Mouse (Mus musculus) midbrain, embryonic 14.5 days (tissue): ENCODE measurements at regions not wholly inside any gene's neighbourhood (a gene's known extent, or its start where the extent isn't known, plus 50 kb on each side); places are given as distances from the start of the nearest gene placed in this dataset.

Experiments
- ATAC-seq: fragments of 200-750 bp; cut with Nextera tagmentation; 2 replicates; pipeline ENCODE4 v1.8.0; 2017; ENCODE audit warnings: moderate number of reproducible peaks, moderate library complexity; ENCODE audit not compliant: low FRiP score, low TSS enrichment
- DNase-seq: peaks from one replicate; pipeline ENCODE4 v3.0.0-alpha.2; 2015
- H3K27ac ChIP-seq: fragments of 300-500 bp; sonication (generic); replicated peaks from 2 replicates; pipeline ENCODE4 v1.5.1; 2014; ENCODE audit warnings: mild to moderate bottlenecking, low read depth, low read length, moderate library complexity
- H3K27me3 ChIP-seq: fragments of 300-500 bp; sonication (generic); 2 replicates; pipeline ENCODE4 v1.6.1; 2014; ENCODE audit warnings: low read length, control low read depth, mixed read lengths; ENCODE audit not compliant: control insufficient read depth, insufficient read depth
- H3K36me3 ChIP-seq: fragments of 300-500 bp; sonication (generic); 2 replicates; pipeline ENCODE4 v1.6.1; 2014; ENCODE audit warnings: low read length, control low read depth; ENCODE audit not compliant: control insufficient read depth, insufficient read depth
- H3K4me1 ChIP-seq: fragments of 300-500 bp; sonication (generic); 2 replicates; pipeline ENCODE4 v1.6.1; 2014; ENCODE audit warnings: mild to moderate bottlenecking, antibody characterized with exemption, low read length, control low read depth; ENCODE audit not compliant: control insufficient read depth, insufficient read depth
- H3K4me2 ChIP-seq: fragments of 300-500 bp; sonication (generic); 2 replicates; pipeline ENCODE4 v1.6.1; 2014; ENCODE audit warnings: mild to moderate bottlenecking, low read length, moderate library complexity
- H3K4me3 ChIP-seq: fragments of 300-500 bp; sonication (generic); replicated peaks from 2 replicates; pipeline ENCODE4 v1.5.1; 2014; ENCODE audit warnings: low read depth, low read length
- H3K9ac ChIP-seq: fragments of 300-500 bp; sonication (generic); replicated peaks from 2 replicates; pipeline ENCODE4 v1.6.1; 2014; ENCODE audit warnings: mild to moderate bottlenecking, low read length, moderate library complexity
- H3K9me3 ChIP-seq: fragments of 300-500 bp; sonication (generic); 2 replicates; pipeline ENCODE4 v1.6.1; 2016; ENCODE audit warnings: low read length, control low read depth, mixed read lengths; ENCODE audit not compliant: control insufficient read depth
- WGBS: fragments of 180-500 bp; shearing (Covaris S2); extraction: QIAGEN DNeasy Blood & Tissue Kit; methylation state at CpG from one replicate; pipeline ENCODE4 v1.1.7; 2014; 5-methylcytosine and 5-hydroxymethylcytosine counted together

DNA sequence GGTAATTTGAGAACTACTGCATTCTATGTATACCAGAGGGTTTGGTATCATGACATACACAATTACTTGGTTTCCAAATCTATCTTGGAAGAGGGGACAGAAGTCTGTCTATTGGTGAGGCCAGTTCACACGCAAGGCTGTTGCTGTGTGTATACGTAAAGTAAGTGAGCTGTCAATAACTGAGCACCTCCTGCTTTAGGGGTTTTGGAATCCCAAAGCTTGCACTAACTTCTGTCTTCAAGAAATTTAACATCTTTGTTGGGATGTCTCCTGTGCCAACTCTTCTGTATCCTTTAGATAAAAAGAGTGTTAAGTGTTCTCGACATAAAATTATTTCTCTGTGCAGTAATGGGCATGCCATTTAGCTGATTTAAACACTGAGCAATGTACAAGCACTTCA, 572.1 kb downstream of the Plcl1 start:
- Histone ChIP-seq H3K9ac (no peak overlapping the region), H3K4me1 (no peaks in the 10 kb centered on the region), H3K27ac (no peak overlapping the region), H3K9me3 (no peaks in the 10 kb centered on the region), H3K4me3 (no peak overlapping the region), H3K4me2 (no peak overlapping the region), H3K36me3 (no peaks in the 10 kb centered on the region), H3K27me3 (no peaks in the 10 kb centered on the region)
- DNase-seq (no peak), ATAC-seq (no peak)
- 93% methylated on average over 3 of the region's 3 CpGs for WGBS

DNA sequence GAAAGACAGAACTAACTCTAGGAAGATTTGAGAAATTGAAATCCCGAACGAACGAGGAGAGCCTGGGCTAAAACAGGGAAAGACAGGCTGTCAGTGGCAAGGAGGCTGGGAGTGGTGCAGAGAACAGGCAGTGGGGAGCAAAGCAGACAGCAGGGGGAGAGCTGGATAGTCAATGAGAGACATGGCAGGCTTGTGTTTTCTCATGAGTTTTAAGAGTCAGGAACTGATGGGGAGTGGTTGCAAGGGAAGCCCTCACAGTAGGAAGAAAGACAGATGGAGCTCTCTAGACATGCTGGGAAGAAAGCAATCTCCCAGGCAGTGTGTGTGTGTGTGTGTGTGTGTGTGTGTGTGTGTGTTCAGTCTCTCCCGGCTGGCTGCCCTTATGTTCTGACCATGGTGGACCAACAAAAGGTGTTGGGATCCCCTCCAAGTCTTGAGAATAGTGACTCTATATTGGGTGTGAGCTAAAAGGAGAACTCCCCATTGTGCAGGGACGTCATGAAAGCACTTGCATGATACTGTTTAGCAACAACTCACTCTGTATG, 577.9 kb downstream of the Plcl1 start:
- H3K9ac ChIP-seq, result no peak overlapping the region
- no peaks in the 10 kb centered on the region for H3K9me3 ChIP-seq
- H3K4me2 ChIP-seq, result no peak overlapping the region
- no peaks in the 10 kb centered on the region for H3K36me3 ChIP-seq
- H3K4me3 ChIP-seq, result no peak overlapping the region
- no peak overlapping the region for H3K27ac ChIP-seq
- ATAC-seq (no peak), DNase-seq (no peak)
- WGBS, result 71% methylated on average over 5 of the region's 5 CpGs
- no peaks in the 10 kb centered on the region for H3K4me1 ChIP-seq
- no peaks in the 10 kb centered on the region for H3K27me3 ChIP-seq

DNA sequence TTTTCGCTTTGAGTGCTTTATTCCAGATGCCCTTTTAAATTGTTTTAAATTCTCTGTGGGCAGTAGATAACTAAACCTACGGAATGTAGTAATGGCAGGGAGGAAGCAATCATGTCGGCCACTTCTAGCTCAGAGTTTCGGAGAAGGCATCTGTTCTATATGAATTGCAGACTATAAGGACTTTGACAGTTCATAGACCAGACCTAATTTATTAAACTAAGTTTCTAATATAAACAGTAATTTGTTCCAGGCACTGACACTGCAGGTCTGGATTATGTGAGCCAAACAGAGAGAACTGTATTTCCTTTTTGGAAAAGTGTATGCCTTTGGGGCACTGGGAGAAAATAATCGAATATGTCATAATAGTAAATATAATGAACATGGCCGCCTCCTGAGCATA, 591.4 kb downstream of the Plcl1 start:
- H3K27me3 ChIP-seq, result no peaks in the 10 kb centered on the region
- no peak for ATAC-seq
- H3K36me3 ChIP-seq, result no peaks in the 10 kb centered on the region
- H3K4me3 ChIP-seq, result no peak overlapping the region
- H3K27ac ChIP-seq, result no peak overlapping the region
- no peaks in the 10 kb centered on the region for H3K4me1 ChIP-seq
- H3K9me3 ChIP-seq, result no peaks in the 10 kb centered on the region
- H3K9ac ChIP-seq, result no peak overlapping the region
- no peak for DNase-seq
- 94% methylated on average over 6 of the region's 6 CpGs for WGBS
- H3K4me2 ChIP-seq, result no peak overlapping the region
